Mouse (Mus musculus) brain, embryonic 14.5 days (tissue): Measurements from ENCODE around the gene Pde1b.

Experiments used
- CTCF ChIP-seq: fragments of 200-500 bp; IDR thresholded peaks from 2 replicates; pipeline ENCODE4 v1.5.1; 2012; ENCODE audit warnings: inconsistent platforms, mild to moderate bottlenecking, moderate library complexity, borderline replicate concordance; ENCODE audit not compliant: insufficient read depth, insufficient read length; ENCODE audit errors: extremely low read depth
- POLR2A ChIP-seq: fragments of 200-500 bp; IDR thresholded peaks from 2 replicates; pipeline ENCODE4 v1.6.1; 2012; ENCODE audit warnings: mild to moderate bottlenecking, inconsistent platforms, borderline replicate concordance; ENCODE audit not compliant: poor library complexity, insufficient read depth, insufficient read length, severe bottlenecking; ENCODE audit errors: extremely low read depth

DNA sequence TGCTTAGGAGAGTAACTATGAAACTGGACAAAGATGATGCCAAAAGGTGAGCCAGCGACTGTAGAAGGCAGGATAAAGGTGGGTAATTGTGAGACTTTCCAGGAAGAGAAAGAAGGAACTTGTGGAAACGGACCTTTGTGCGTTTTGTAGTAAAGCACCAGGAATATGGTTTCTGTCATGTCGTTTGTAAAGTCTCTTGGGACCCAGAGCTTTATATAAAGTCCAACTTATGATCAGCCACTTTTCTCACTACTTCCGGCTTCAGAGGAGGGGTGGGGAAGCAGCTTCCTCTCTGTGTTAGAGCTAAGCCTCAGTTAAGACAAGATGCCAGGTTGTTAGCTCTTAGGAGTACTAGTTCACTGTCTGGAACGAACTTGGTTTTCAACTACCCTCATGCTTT is 48.4 kb upstream of the Pde1b start:
- no peak for TF ChIP-seq CTCF
- no peak for TF ChIP-seq POLR2A
